Mouse (Mus musculus) lung, adult 2 months (tissue): ENCODE results near the gene 1700092M07Rik.

Experiments used
- CTCF ChIP-seq: fragments of 200-500 bp; IDR thresholded peaks from 2 replicates; pipeline ENCODE4 v1.5.1; 2011; ENCODE audit warnings: mild to moderate bottlenecking, low read length, control low read depth; ENCODE audit not compliant: insufficient read depth
- POLR2A ChIP-seq: fragments of 200-500 bp; IDR thresholded peaks from 2 replicates; pipeline ENCODE4 v1.6.1; 2011; ENCODE audit warnings: low read depth, mild to moderate bottlenecking, control low read depth, low read length, borderline replicate concordance; ENCODE audit errors: extremely low read depth

DNA sequence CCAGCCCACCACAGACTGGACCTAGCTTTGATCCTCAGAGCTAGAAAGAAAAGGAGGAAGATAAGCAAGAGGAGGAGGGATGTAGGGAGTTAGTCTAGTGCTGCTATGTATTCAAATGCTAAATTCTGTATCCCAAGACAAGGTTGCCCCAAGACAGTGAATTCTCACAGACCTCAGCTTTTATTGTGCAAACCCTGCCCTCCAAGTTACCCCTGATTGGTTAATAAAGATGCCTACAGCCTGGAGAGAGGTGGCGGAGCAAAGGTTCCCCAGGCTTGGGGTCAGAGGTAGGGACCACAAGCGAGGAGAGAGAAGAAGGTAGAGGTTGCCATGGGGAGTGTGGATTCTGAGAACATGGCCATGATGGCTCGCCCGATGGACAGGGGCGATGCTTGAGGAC, 47.8 kb upstream of the 1700092M07Rik start:
- no peak for TF ChIP-seq POLR2A
- TF ChIP-seq CTCF = no peak
